Mouse (Mus musculus) liver, postnatal 0 days (tissue): ENCODE measurements at regions not wholly inside any gene's neighbourhood (a gene's known extent, or its start where the extent isn't known, plus 50 kb on each side); places are given as distances from the start of the nearest gene placed in this dataset.

Experiments used
- ATAC-seq: fragments of 200-750 bp; cut with Nextera tagmentation; 2 replicates; pipeline ENCODE4 v1.8.0; 2017; ENCODE audit warnings: mild to moderate bottlenecking, moderate library complexity
- DNase-seq: peaks from one replicate; pipeline ENCODE4 v3.0.0-alpha.2; 2016
- H3K27ac ChIP-seq: fragments of 300-500 bp; sonication (generic); 2 replicates; pipeline ENCODE4 v1.5.1; 2014; ENCODE audit warnings: antibody characterized with exemption, moderate library complexity, mild to moderate bottlenecking, low read depth
- H3K27me3 ChIP-seq: fragments of 300-500 bp; sonication (generic); 2 replicates; pipeline ENCODE4 v1.6.1; 2014; ENCODE audit warnings: low read length, control low read depth, mixed read lengths; ENCODE audit not compliant: insufficient read depth
- H3K36me3 ChIP-seq: fragments of 300-500 bp; sonication (generic); replicated peaks from 2 replicates; pipeline ENCODE4 v1.6.1; 2014; ENCODE audit warnings: mild to moderate bottlenecking, control low read depth, low read length, moderate library complexity, mixed read lengths; ENCODE audit not compliant: insufficient read depth
- H3K4me1 ChIP-seq: fragments of 300-500 bp; sonication (generic); 2 replicates; pipeline ENCODE4 v1.6.1; 2014; ENCODE audit warnings: antibody characterized with exemption, mild to moderate bottlenecking, control low read depth; ENCODE audit not compliant: insufficient read depth
- H3K4me2 ChIP-seq: fragments of 300-500 bp; sonication (generic); 2 replicates; pipeline ENCODE4 v1.6.1; 2014; ENCODE audit warnings: low read depth, mild to moderate bottlenecking, low read length, moderate library complexity, mixed read lengths
- H3K4me3 ChIP-seq: fragments of 300-500 bp; sonication (generic); 2 replicates; pipeline ENCODE4 v1.5.1; 2014; ENCODE audit warnings: low read depth, low read length
- H3K9ac ChIP-seq: fragments of 300-500 bp; sonication (generic); replicated peaks from 2 replicates; pipeline ENCODE4 v1.6.1; 2014; ENCODE audit warnings: mild to moderate bottlenecking, moderate library complexity
- H3K9me3 ChIP-seq: fragments of 300-500 bp; sonication (generic); 2 replicates; pipeline ENCODE4 v1.6.1; 2016; ENCODE audit warnings: mild to moderate bottlenecking, control low read depth, low read length, mixed read lengths
- CTCF ChIP-seq: sonication (generic); IDR thresholded peaks from 2 replicates; pipeline ENCODE4 v1.5.1; 2016; ENCODE audit warnings: antibody characterized with exemption, low read depth
- EP300 ChIP-seq: IDR thresholded peaks from 2 replicates; pipeline ENCODE4 v1.6.1; 2016; ENCODE audit warnings: antibody characterized with exemption, low read depth, mild to moderate bottlenecking
- WGBS: fragments of 180-500 bp; shearing (Covaris S2); extraction: QIAGEN DNeasy Blood & Tissue Kit; methylation state at CpG from one replicate; pipeline ENCODE4 v1.1.7; 2014; ENCODE audit not compliant: insufficient replicate concordance; 5-methylcytosine and 5-hydroxymethylcytosine counted together

DNA sequence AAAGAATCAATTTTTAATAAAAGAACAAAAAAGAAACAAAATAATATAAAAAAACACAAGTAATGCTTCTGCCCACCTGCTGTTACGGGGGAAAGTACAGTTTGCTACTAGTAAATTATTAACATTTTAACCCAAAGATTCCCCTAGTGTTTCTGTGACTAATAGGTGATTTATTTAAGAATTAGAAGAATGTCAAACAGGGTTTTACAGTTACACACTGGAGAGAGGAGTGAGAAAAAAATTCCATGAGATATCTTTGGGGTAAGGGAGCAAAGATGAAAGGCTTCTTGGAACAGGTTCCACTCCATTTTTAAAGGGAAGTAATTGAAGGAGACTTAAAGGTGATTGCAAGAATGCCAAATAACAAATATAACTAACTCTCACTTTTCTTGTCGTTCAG, 58.4 kb upstream of the Shcbp1 start:
- H3K4me3 ChIP-seq: no peak overlapping the region
- no peak for DNase-seq
- H3K9ac ChIP-seq: no peak overlapping the region
- no peak for ATAC-seq
- H3K4me1 ChIP-seq: peaks cover 2% of the 10 kb centered on the region; the same call in 1 of the 2 replicates
- no peaks in the 10 kb centered on the region for H3K36me3 ChIP-seq
- H3K9me3 ChIP-seq: no peaks in the 10 kb centered on the region
- H3K27me3 ChIP-seq: no peaks in the 10 kb centered on the region
- no peak overlapping the region for H3K4me2 ChIP-seq
- no peak overlapping the region for H3K27ac ChIP-seq
- no peak for TF ChIP-seq EP300
- TF ChIP-seq CTCF: no peak
- WGBS: 60% methylated on average over 2 of the region's 2 CpGs

- no peak for DNase-seq
- WGBS: 93% methylated on average over 2 of the region's 2 CpGs
- Histone ChIP-seq H3K9me3 (no peaks in the 10 kb centered on the region), H3K27ac (no peak overlapping the region), H3K9ac (no peak overlapping the region), H3K36me3 (no peaks in the 10 kb centered on the region), H3K4me1 (peaks cover 2% of the 10 kb centered on the region; the same call in 1 of the 2 replicates), H3K27me3 (no peaks in the 10 kb centered on the region), H3K4me3 (no peak overlapping the region), H3K4me2 (no peak overlapping the region)
- TF ChIP-seq CTCF: no peak
- TF ChIP-seq EP300: no peak
- no peak for ATAC-seq
Observed at GRCm38 (mm10) chr8:4836651-4837050, 57.3 kb upstream of the Shcbp1 start.
